In genomic region chr13:82354355-82354754, GRCm38 (mm10) we compare ENCODE assay signal across 25 mouse cellular contexts.
"Had no signal": no experiment of that assay in that cellular context is flagged by ENCODE, and none has a peak within 500 bp of the region (broad histone marks: within the 10 kb centered on the region; RNA-seq: fewer than 3 reads in every experiment).

No protein-coding gene starts in this region.

- H3K36me3 ChIP-seq: heart, embryonic 13.5 days; heart, embryonic 15.5 days; hindbrain, embryonic 13.5 days; hindbrain, embryonic 15.5 days; kidney, embryonic 15.5 days; limb, embryonic 13.5 days; limb, embryonic 15.5 days; liver, embryonic 13.5 days; liver, embryonic 15.5 days had no signal

- H3K4me2 ChIP-seq: heart, embryonic 11.5 days; heart, embryonic 13.5 days; heart, embryonic 15.5 days; hindbrain, embryonic 13.5 days; hindbrain, embryonic 15.5 days; kidney, embryonic 15.5 days; limb, embryonic 13.5 days; limb, embryonic 15.5 days; liver, embryonic 11.5 days; liver, embryonic 13.5 days; liver, embryonic 15.5 days had no signal

- DNase-seq: gastrocnemius, postnatal 14 days; gastrocnemius, postnatal 36 days; heart, adult 11 months; heart, adult 2 months; heart, postnatal 14 days; heart, postnatal 36 days; kidney, adult 11 months; kidney, adult 2 months; kidney, adult 9 months; kidney, postnatal 14 days; kidney, postnatal 4 days; left cerebral cortex, postnatal 4 days; liver, embryonic 13.5 days had no signal

- H3K4me3 ChIP-seq: heart, adult 2 months; heart, embryonic 13.5 days; heart, embryonic 15.5 days; hindbrain, embryonic 13.5 days; hindbrain, embryonic 15.5 days; kidney, embryonic 15.5 days; layer of hippocampus, adult 2 months; left cerebral cortex, adult 2 months; limb, embryonic 13.5 days; limb, embryonic 15.5 days; liver, embryonic 13.5 days; liver, embryonic 15.5 days had no signal

- H3K27me3 ChIP-seq: heart, embryonic 13.5 days; heart, embryonic 15.5 days; hindbrain, embryonic 13.5 days; hindbrain, embryonic 15.5 days; kidney, embryonic 15.5 days; limb, embryonic 13.5 days; limb, embryonic 15.5 days; liver, embryonic 13.5 days; liver, embryonic 15.5 days had no signal
